14 mouse cellular contexts compared by ENCODE assay signal in the genomic region with DNA sequence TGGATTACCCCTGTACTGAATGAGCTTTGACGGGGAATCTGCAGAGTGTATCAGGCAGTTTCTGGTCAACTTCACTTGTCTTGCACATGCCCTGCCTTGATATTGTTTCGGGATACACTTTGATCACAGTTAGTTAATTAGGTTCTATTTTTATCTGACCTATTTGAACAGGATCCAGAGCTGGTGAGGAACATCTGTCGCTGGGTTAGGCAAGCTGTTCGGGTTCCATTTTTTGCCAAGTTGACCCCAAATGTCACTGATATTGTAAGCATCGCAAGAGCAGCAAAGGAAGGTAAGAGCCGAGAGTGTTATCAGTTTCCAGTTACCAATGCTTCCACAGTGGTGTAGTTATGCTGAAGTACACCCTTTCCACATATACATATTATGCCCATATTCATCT.
"Had no signal": no experiment of that assay in that cellular context is flagged by ENCODE, and none has a peak within 500 bp of the region (broad histone marks: within the 10 kb centered on the region; RNA-seq: fewer than 3 reads in every experiment).

No protein-coding gene starts in this region.

- ATAC-seq: lung, postnatal 0 days; midbrain, embryonic 16.5 days had no signal

- H3K4me3 ChIP-seq: kidney, embryonic 15.5 days; limb, embryonic 12.5 days; midbrain, embryonic 10.5 days; neural tube, embryonic 13.5 days had no signal

- H3K9me3 ChIP-seq: kidney, embryonic 15.5 days; limb, embryonic 12.5 days; midbrain, embryonic 10.5 days; neural tube, embryonic 13.5 days had no signal

- H3K4me2 ChIP-seq: kidney, embryonic 15.5 days; limb, embryonic 12.5 days; neural tube, embryonic 13.5 days had no signal

- H3K36me3 ChIP-seq: kidney, embryonic 15.5 days; limb, embryonic 12.5 days; midbrain, embryonic 10.5 days; neural tube, embryonic 13.5 days had no signal

- H3K27me3 ChIP-seq: kidney, embryonic 15.5 days; limb, embryonic 12.5 days; neural tube, embryonic 13.5 days had no signal

- H3K27ac ChIP-seq: kidney, embryonic 15.5 days; limb, embryonic 12.5 days; liver, embryonic 14.5 days; midbrain, embryonic 10.5 days; neural tube, embryonic 13.5 days; stomach, postnatal 0 days had no signal

- H3K9ac ChIP-seq: kidney, embryonic 15.5 days; limb, embryonic 12.5 days; liver, embryonic 14.5 days; neural tube, embryonic 13.5 days had no signal

- DNase-seq: kidney, adult 2 months; kidney, postnatal 14 days; liver; lung, adult 2 months; lung, postnatal 36 days; thymus, postnatal 4 days had no signal

- H3K4me1 ChIP-seq: kidney, embryonic 15.5 days; limb, embryonic 12.5 days; neural tube, embryonic 13.5 days had no signal
